Mouse (Mus musculus) thymus, postnatal 0 days (tissue): ENCODE data around the gene Rab4a. TPM values are rescaled to one million over a fixed set of nuclear protein-coding genes. Genes with fewer than 3 reads are reported as not detected.
"Not testable (repeated sequence)": the region's sequence is repeated elsewhere in the genome, so short reads cannot be mapped to it uniquely, and the experiment has no call there.

Source experiments
- DNase-seq: peaks from one replicate; pipeline ENCODE4 v3.0.0-alpha.2; 2015; ENCODE audit warnings: low spot score
- polyA plus RNA-seq: library from polyadenylated mRNA; unstranded; fragments of >200 nt; fragmentation: Nextera tagmentation; extraction: Ambion mirVana; gene quantifications from 2 replicates; pipeline ENCODE4 v1.2.1, GENCODE M21; 2015

Gene Rab4a
- polyA plus RNA-seq, 1 experiment from 2014 or later, result 23.4 TPM

GRCm38 (mm10) chr8:123788416-123789170 is 17.2 kb upstream of the Rab4a start:
- DNase-seq, result no peak

- no peak for DNase-seq
Observed at GRCm38 (mm10) chr8:123789461-123789860, 16.3 kb upstream of the Rab4a start.

GRCm38 (mm10) chr8:123789970-123790369 is 15.8 kb upstream of the Rab4a start:
- DNase-seq, result peak; percentile 80

GRCm38 (mm10) chr8:123791101-123791844 is 14.5 kb upstream of the Rab4a start:
- no peak for DNase-seq

GRCm38 (mm10) chr8:123791845-123792225 is 13.9 kb upstream of the Rab4a start:
- DNase-seq, result no peak

- no peak for DNase-seq
Observed at GRCm38 (mm10) chr8:123793900-123794299, 11.9 kb upstream of the Rab4a start.

GRCm38 (mm10) chr8:123794766-123795165 is 11.0 kb upstream of the Rab4a start:
- no peak for DNase-seq

- DNase-seq, result no peak
Observed at GRCm38 (mm10) chr8:123796758-123797157, 9.0 kb upstream of the Rab4a start.

GRCm38 (mm10) chr8:123797928-123798327 is 7.9 kb upstream of the Rab4a start:
- DNase-seq, result no peak

GRCm38 (mm10) chr8:123799434-123799833 is 6.4 kb upstream of the Rab4a start:
- no peak for DNase-seq

- DNase-seq, result no peak
Observed at GRCm38 (mm10) chr8:123799885-123800284, 5.9 kb upstream of the Rab4a start.

- no peak for DNase-seq
Observed at GRCm38 (mm10) chr8:123800867-123801266, 4.9 kb upstream of the Rab4a start.

GRCm38 (mm10) chr8:123801538-123801937 is 4.2 kb upstream of the Rab4a start:
- no peak for DNase-seq

- DNase-seq, result no peak
Observed at GRCm38 (mm10) chr8:123803639-123804038, 2.1 kb upstream of the Rab4a start.

- DNase-seq, result no peak
Observed at GRCm38 (mm10) chr8:123804586-123804985, 1.2 kb upstream of the Rab4a start.

GRCm38 (mm10) chr8:123805209-123805717 is 522 bp upstream of the Rab4a start:
- no peak for DNase-seq

GRCm38 (mm10) chr8:123806374-123806935 is 670 bp downstream of the Rab4a start:
- DNase-seq, result no peak

- DNase-seq, result peak; percentile 28
Observed at GRCm38 (mm10) chr8:123807024-123807431, 1.2 kb downstream of the Rab4a start.

- no peak for DNase-seq
Observed at GRCm38 (mm10) chr8:123807852-123808573, 2.2 kb downstream of the Rab4a start.

GRCm38 (mm10) chr8:123808671-123809070 is 2.9 kb downstream of the Rab4a start:
- DNase-seq, result no peak

GRCm38 (mm10) chr8:123809342-123809741 is 3.6 kb downstream of the Rab4a start:
- DNase-seq, result not testable (repeated sequence)
